Comparison of ENCODE assay signal across 8 mouse cellular contexts in genomic region chr15:78422046-78422956, GRCm38 (mm10). TPM values are rescaled to one million over a fixed set of nuclear protein-coding genes. Genes with fewer than 3 reads are reported as not detected.
A peak's percentile ranks its signal among the peaks of the same experiment; 100 is the strongest.
DNase-seq lines count a peak whose midpoint lies in the region; ATAC-seq lines count a peak whose summit lies in the region.

No protein-coding gene starts in this region.

- peak; percentile 91 for ATAC-seq in inflammation-experienced regulatory T-cells, adult 6 months
- ATAC-seq in midbrain, embryonic 11.5 days (ENCODE audit: low FRiP score) = peak; percentile 68; the same call in 1 of the 2 replicates

- peaks cover 3% of the 10 kb centered on the region; the same call in 1 of the 2 replicates for H3K4me1 ChIP-seq in midbrain, embryonic 11.5 days (ENCODE audit: control insufficient read depth, insufficient read depth, low read length)

- H3K27ac ChIP-seq in midbrain, embryonic 11.5 days (ENCODE audit: low read depth, low read length) = no peak overlapping the region

- no peaks in the 10 kb centered on the region for H3K27me3 ChIP-seq in midbrain, embryonic 11.5 days (ENCODE audit: control insufficient read depth, insufficient read depth, low read length)

- no peaks in the 10 kb centered on the region for H3K36me3 ChIP-seq in midbrain, embryonic 11.5 days (ENCODE audit: control insufficient read depth, insufficient read depth, low read length)

- H3K4me2 ChIP-seq in midbrain, embryonic 11.5 days = no peak overlapping the region

- no peaks in the 10 kb centered on the region for H3K9me3 ChIP-seq in midbrain, embryonic 11.5 days (ENCODE audit: control insufficient read depth, low read length)

- peak; percentile 86 for DNase-seq in T-cell, adult 2 months (ENCODE audit: low spot score)
- peak; percentile 83 for DNase-seq in cerebellum, adult 9-10 months
- DNase-seq in frontal cortex, postnatal 36 days (ENCODE audit: low spot score in 2 of 2) = peak; percentile 81 to 86
- peak; percentile 74 to 81 for DNase-seq in left cerebral cortex, postnatal 36 days (ENCODE audit: low spot score in 2 of 2)
- peak; percentile 96 for DNase-seq in midbrain, embryonic 11.5 days (ENCODE audit: low spot score, missing footprints)
- peak; percentile 72 for DNase-seq in skeletal muscle tissue, adult 2 months (ENCODE audit: low read depth, low spot score)
- peak; percentile 69 to 87 for DNase-seq in urinary bladder, postnatal 4 days (ENCODE audit: low spot score in 2 of 2)

- intact Hi-C loops in left cerebral cortex, postnatal 36 days (cut with DNase I) = loop anchor here (2.0 to 5.0 kb wide), 2 partner anchors 68 to 165 kb away; no protein-coding TSS in a partner anchor

- H3K4me3 ChIP-seq in midbrain, embryonic 11.5 days (ENCODE audit: low read depth, low read length) = no peak overlapping the region

- WGBS in midbrain, embryonic 11.5 days = 18% methylated on average over 16 of the region's 16 CpGs

- no peak overlapping the region for H3K9ac ChIP-seq in midbrain, embryonic 11.5 days (ENCODE audit: low read length)

RNA-seq across cellular contexts. Expression of gene Kctd17, which starts 6.1 kb away (rescaled TPM):
- polyA plus RNA-seq in inflammation-experienced regulatory T-cells, adult 6 months (2017; shearing (Covaris generic)) = 10 to 100 TPM in 1 of 3 experiments, 1 to 10 TPM in 2; 7.5 to 14.9 (median 8.8) TPM
- total RNA-seq in left cerebral cortex, postnatal 36 days (2021) = 100 to 1,000 TPM; 349 TPM
- polyA plus RNA-seq in midbrain, embryonic 11.5 days (2014; fragmentation: Nextera tagmentation; extraction: Ambion mirVana) = 59.1 and 60.5 TPM in 2 replicates

RNA-seq across cellular contexts. Expression of gene Mpst, which starts 16.1 kb away (rescaled TPM):
- 1 to 10 TPM in 2 of 3 experiments, under 1 TPM in 1; 0.63 to 3.3 (median 2.6) TPM for polyA plus RNA-seq in inflammation-experienced regulatory T-cells, adult 6 months (2017; shearing (Covaris generic))
- 10 to 100 TPM; 32.9 to 37.0 TPM for total RNA-seq in left cerebral cortex, postnatal 36 days (2021)
- 2.0 and 2.3 TPM in 2 replicates for polyA plus RNA-seq in midbrain, embryonic 11.5 days (2014; fragmentation: Nextera tagmentation; extraction: Ambion mirVana)

RNA-seq across cellular contexts. Expression of gene Tst, which starts 16.6 kb away (rescaled TPM):
- 1 to 10 TPM; 1.8 to 5.3 (median 2.1) TPM for polyA plus RNA-seq in inflammation-experienced regulatory T-cells, adult 6 months (2017; shearing (Covaris generic))
- total RNA-seq in left cerebral cortex, postnatal 36 days (2021) = 10 to 100 TPM; 28.1 to 36.3 TPM
- 6.1 and 8.3 TPM in 2 replicates for polyA plus RNA-seq in midbrain, embryonic 11.5 days (2014; fragmentation: Nextera tagmentation; extraction: Ambion mirVana)

RNA-seq across cellular contexts. Expression of gene Tex33, which starts 26.6 kb away (rescaled TPM):
- polyA plus RNA-seq in inflammation-experienced regulatory T-cells, adult 6 months (2017; shearing (Covaris generic)) = not detected
- total RNA-seq in left cerebral cortex, postnatal 36 days (2021) = not detected
- polyA plus RNA-seq in midbrain, embryonic 11.5 days (2014; fragmentation: Nextera tagmentation; extraction: Ambion mirVana) = not detected in 2 replicates

RNA-seq across cellular contexts. Expression of gene Tmprss6, which starts 46.1 kb away (rescaled TPM):
- polyA plus RNA-seq in inflammation-experienced regulatory T-cells, adult 6 months (2017; shearing (Covaris generic)) = not detected
- 1 to 10 TPM in 1 of 2 experiments, under 1 TPM in 1; 0.10 to 1.0 TPM for total RNA-seq in left cerebral cortex, postnatal 36 days (2021)
- polyA plus RNA-seq in midbrain, embryonic 11.5 days (2014; fragmentation: Nextera tagmentation; extraction: Ambion mirVana) = 0.07 and 0.34 TPM in 2 replicates
